Mouse (Mus musculus) limb, embryonic 14.5 days (tissue): ENCODE measurements around the gene Unk. TPM values are rescaled to one million over a fixed set of nuclear protein-coding genes. Genes with fewer than 3 reads are reported as not detected.

Source experiments
- ATAC-seq: fragments of 200-750 bp; cut with Nextera tagmentation; 2 replicates; pipeline ENCODE4 v1.8.0; 2017; ENCODE audit warnings: low read depth, moderate number of reproducible peaks, moderate TSS enrichment; ENCODE audit not compliant: low FRiP score
- DNase-seq: peaks from one replicate; pipeline ENCODE4 v3.0.0-alpha.2; 2015; ENCODE audit warnings: low spot score
- H3K27ac ChIP-seq: fragments of 300-500 bp; sonication (generic); replicated peaks from 2 replicates; pipeline ENCODE4 v1.5.1; 2014; ENCODE audit warnings: low read depth, mild to moderate bottlenecking, low read length, moderate library complexity, mixed read lengths
- H3K27me3 ChIP-seq: fragments of 300-500 bp; sonication (generic); 2 replicates; pipeline ENCODE4 v1.6.1; 2014; ENCODE audit warnings: low read length, mixed read lengths; ENCODE audit not compliant: control insufficient read depth, insufficient read depth
- H3K36me3 ChIP-seq: fragments of 300-500 bp; sonication (generic); 2 replicates; pipeline ENCODE4 v1.6.1; 2014; ENCODE audit warnings: mild to moderate bottlenecking, low read length, moderate library complexity, mixed read lengths; ENCODE audit not compliant: control insufficient read depth, insufficient read depth
- H3K4me1 ChIP-seq: fragments of 300-500 bp; sonication (generic); 2 replicates; pipeline ENCODE4 v1.6.1; 2014; ENCODE audit warnings: antibody characterized with exemption, low read length, mixed read lengths; ENCODE audit not compliant: control insufficient read depth, insufficient read depth
- H3K4me2 ChIP-seq: fragments of 300-500 bp; sonication (generic); replicated peaks from 2 replicates; pipeline ENCODE4 v1.6.1; 2014; ENCODE audit warnings: low read depth, mild to moderate bottlenecking, low read length, moderate library complexity; ENCODE audit not compliant: severe bottlenecking
- H3K4me3 ChIP-seq: fragments of 300-500 bp; sonication (generic); replicated peaks from 2 replicates; pipeline ENCODE4 v1.5.1; 2014; ENCODE audit warnings: low read length
- H3K9ac ChIP-seq: fragments of 300-500 bp; sonication (generic); 2 replicates; pipeline ENCODE4 v1.6.1; 2014; ENCODE audit warnings: mild to moderate bottlenecking, low read depth, low read length, moderate library complexity; ENCODE audit not compliant: severe bottlenecking
- H3K9me3 ChIP-seq: fragments of 300-500 bp; sonication (generic); 2 replicates; pipeline ENCODE4 v1.6.1; 2016; ENCODE audit warnings: low read length; ENCODE audit not compliant: control insufficient read depth
- POLR2A ChIP-seq: fragments of 200-500 bp; IDR thresholded peaks from 2 replicates; pipeline ENCODE4 v1.8.0; 2012; ENCODE audit warnings: inconsistent platforms, mild to moderate bottlenecking, moderate library complexity, borderline replicate concordance; ENCODE audit not compliant: insufficient read depth, insufficient read length; ENCODE audit errors: extremely low read depth
- WGBS: fragments of 180-500 bp; shearing (Covaris S2); extraction: QIAGEN DNeasy Blood & Tissue Kit; methylation state at CpG from one replicate; pipeline ENCODE4 v1.1.7; 2014; 5-methylcytosine and 5-hydroxymethylcytosine counted together
- polyA plus RNA-seq, 2 experiments: library from polyadenylated mRNA; depleted of rRNA in 1 of 2; stranded (reverse) in 1 of 2; unstranded in 1 of 2; fragments of >200 nt; fragmentation: Nextera tagmentation in 1 of 2; extraction: Ambion mirVana in 1 of 2; gene quantifications; 2 replicates each; pipeline versions ENCODE4 v1.2.1 to v1.2.3; 2012 to 2014

The Unk gene
- polyA plus RNA-seq, 2 experiments, result 33.1 to 80.3 TPM

GRCm38 (mm10) chr11:116005701-116006419 is 24.3 kb upstream of the Unk start:
- TF ChIP-seq POLR2A, result no peak
- Histone ChIP-seq H3K4me2 (peak overlapping the region; percentile 69), H3K9ac (peak overlapping the region; percentile 62; the same call in 1 of the 2 replicates), H3K27ac (no peak overlapping the region), H3K9me3 (no peaks in the 10 kb centered on the region; the same call in 1 of the 2 replicates), H3K4me1 (peaks cover 8% of the 10 kb centered on the region; the same call in 1 of the 2 replicates), H3K4me3 (peak overlapping the region; percentile 38; the same call in 1 of the 2 replicates), H3K27me3 (no peaks in the 10 kb centered on the region), H3K36me3 (peaks cover 36% of the 10 kb centered on the region)
- 65% methylated on average over 9 of the region's 9 CpGs for whole genome bisulfite sequencing
- DNase-seq (no peak), ATAC-seq (no peak)

GRCm38 (mm10) chr11:116007095-116007850 is 22.8 kb upstream of the Unk start:
- H3K9ac ChIP-seq, result no peak overlapping the region
- 85% methylated on average over 25 of the region's 28 CpGs for WGBS
- H3K36me3 ChIP-seq, result peaks cover 37% of the 10 kb centered on the region
- DNase-seq (no peak), ATAC-seq (no peak)
- H3K4me1 ChIP-seq, result peaks cover 18% of the 10 kb centered on the region
- H3K27me3 ChIP-seq, result no peaks in the 10 kb centered on the region
- no peak overlapping the region for H3K4me3 ChIP-seq
- H3K4me2 ChIP-seq, result no peak overlapping the region
- no peaks in the 10 kb centered on the region; the same call in 1 of the 2 replicates for H3K9me3 ChIP-seq
- no peak for TF ChIP-seq POLR2A
- H3K27ac ChIP-seq, result no peak overlapping the region

GRCm38 (mm10) chr11:116008411-116008810 is 21.7 kb upstream of the Unk start:
- H3K4me1 ChIP-seq, result peaks cover 23% of the 10 kb centered on the region
- peaks cover 37% of the 10 kb centered on the region for H3K36me3 ChIP-seq
- H3K4me3 ChIP-seq, result no peak overlapping the region
- DNase-seq (no peak), ATAC-seq (no peak)
- no peak for TF ChIP-seq POLR2A
- H3K9ac ChIP-seq, result no peak overlapping the region
- H3K4me2 ChIP-seq, result no peak overlapping the region
- no peaks in the 10 kb centered on the region for H3K9me3 ChIP-seq
- 84% methylated on average over 11 of the region's 11 CpGs for WGBS
- H3K27me3 ChIP-seq, result no peaks in the 10 kb centered on the region
- no peak overlapping the region for H3K27ac ChIP-seq

DNA sequence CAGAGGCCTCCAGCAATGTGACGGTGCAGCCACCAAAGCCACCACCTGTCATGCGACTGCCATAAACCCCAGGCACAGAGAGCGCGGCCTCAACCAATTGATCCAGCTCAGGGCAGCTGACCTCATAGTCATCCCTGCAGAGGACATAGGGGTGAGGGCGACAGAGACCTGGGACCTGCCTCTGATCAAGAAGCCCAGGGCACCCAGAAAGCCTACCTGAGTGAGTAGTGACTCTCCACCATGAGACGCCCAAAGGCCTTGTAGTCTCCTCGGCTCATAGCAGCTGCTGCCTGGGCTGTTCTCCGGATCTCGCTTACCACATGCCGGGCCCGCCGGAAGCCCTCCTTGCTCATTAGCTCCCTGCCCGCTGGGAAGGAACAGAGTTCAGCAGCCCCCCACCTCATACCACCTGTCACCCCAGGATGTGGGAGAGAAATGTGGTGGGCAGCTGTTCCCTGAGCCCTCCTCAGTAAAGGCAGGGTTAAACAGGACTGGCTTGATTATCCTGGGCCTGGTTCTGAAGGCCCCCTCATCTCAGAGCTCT is 21.2 kb upstream of the Unk start:
- H3K36me3 ChIP-seq, result peaks cover 37% of the 10 kb centered on the region
- H3K9me3 ChIP-seq, result no peaks in the 10 kb centered on the region
- DNase-seq (no peak), ATAC-seq (no peak)
- no peaks in the 10 kb centered on the region for H3K27me3 ChIP-seq
- no peak for TF ChIP-seq POLR2A
- no peak overlapping the region for H3K4me3 ChIP-seq
- H3K27ac ChIP-seq, result no peak overlapping the region
- peaks cover 23% of the 10 kb centered on the region for H3K4me1 ChIP-seq
- no peak overlapping the region for H3K4me2 ChIP-seq
- 82% methylated on average over 13 of the region's 13 CpGs for WGBS
- no peak overlapping the region for H3K9ac ChIP-seq

DNA sequence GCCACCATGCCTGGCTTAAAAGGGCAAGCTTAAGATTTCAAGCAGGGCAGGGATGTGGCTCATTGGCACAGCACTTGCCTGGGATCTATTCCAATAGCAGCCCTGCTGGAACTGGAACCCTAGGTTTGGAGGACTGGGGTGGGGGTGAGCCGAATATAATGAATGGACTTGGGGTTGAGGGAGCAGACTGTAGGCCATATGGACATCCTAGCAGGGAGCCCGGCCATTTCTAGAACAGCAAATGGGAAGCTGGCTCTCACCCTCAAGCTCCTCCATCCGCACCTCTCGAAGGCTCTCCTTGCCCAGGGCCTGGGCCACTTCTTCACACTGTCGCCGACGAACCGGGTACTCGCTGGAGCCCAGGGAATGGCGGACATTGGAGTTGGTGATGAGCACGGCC is 20.5 kb upstream of the Unk start:
- Histone ChIP-seq H3K4me3 (no peak overlapping the region), H3K9ac (no peak overlapping the region), H3K27me3 (no peaks in the 10 kb centered on the region), H3K9me3 (no peaks in the 10 kb centered on the region), H3K36me3 (peaks cover 37% of the 10 kb centered on the region), H3K4me1 (peaks cover 23% of the 10 kb centered on the region), H3K4me2 (no peak overlapping the region), H3K27ac (no peak overlapping the region)
- no peak for DNase-seq
- TF ChIP-seq POLR2A, result no peak
- no peak for ATAC-seq
- WGBS, result 93% methylated on average over 11 of the region's 11 CpGs
